Mouse (Mus musculus): ENCODE data around the gene Vezf1.

The Vezf1 gene

DNA sequence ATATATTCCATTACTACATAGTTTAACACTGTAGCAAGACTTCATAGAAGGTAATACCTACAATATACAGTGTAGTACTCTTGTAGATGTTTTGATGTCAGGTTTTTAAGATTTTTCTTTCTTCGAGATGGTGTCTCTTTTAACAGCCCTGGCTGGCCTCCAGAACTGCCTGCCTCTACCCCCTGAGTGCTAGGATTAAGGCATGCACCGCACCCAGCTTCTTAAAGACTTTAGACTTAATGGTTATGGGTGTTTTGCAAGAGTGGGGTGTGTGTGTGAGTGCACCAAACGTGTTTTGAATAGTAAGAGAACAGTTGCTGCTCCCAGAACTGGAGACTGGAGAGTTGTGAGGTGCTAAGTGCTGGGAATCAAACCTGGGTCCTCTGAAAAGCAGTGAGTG lies 14.3 kb upstream of the Vezf1 start:
- DNase-seq (ENCODE audit: low read depth, low spot score): no peak

DNA sequence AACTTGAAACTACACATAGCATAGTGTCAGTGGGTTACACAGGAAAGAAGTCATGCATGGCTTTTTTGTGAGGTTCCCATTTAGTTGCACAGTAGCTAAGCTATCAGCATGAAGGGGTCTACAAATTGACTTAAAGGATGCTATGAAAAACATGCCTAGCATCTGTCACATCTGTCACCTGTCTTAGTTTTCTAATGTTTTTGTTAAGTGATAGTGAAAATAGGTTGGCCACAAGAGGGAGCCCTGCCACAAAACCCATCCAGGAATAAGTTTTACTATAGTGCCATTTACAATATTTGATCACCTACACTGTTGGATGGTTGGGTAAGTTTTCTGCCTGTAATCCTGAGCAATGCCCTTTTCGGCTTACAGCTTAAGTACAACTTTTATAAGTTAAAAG lies 13.5 kb upstream of the Vezf1 start:
- peak; percentile 66 for DNase-seq (ENCODE audit: low read depth, low spot score)

DNA sequence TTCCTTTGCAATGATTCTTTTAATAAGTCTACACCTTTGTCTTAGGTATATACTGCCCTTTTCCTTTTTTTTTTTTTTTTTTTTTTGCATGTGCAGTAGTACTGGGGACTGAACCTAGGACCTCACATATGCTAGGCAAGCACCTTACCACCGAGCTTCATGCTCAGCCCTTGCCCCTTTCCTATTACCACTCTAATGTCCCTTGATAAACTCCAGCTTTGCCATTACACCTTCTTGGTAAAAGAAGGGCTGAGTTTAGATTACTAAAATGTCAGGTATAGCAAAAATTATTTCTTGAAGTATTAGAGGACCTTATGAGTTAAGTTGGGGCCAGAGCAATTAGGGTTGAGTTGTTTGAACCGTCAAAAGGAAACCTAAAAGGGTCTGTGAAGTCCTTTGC lies 12.3 kb upstream of the Vezf1 start:
- no peak for DNase-seq (ENCODE audit: low read depth, low spot score)

- peak; percentile 54 for DNase-seq (ENCODE audit: low read depth, low spot score)
Observed at GRCm38 (mm10) chr11:88057788-88058187, 10.3 kb upstream of the Vezf1 start.

GRCm38 (mm10) chr11:88059141-88059540 lies 8.9 kb upstream of the Vezf1 start:
- DNase-seq (ENCODE audit: low read depth, low spot score): peak; percentile 89

DNA sequence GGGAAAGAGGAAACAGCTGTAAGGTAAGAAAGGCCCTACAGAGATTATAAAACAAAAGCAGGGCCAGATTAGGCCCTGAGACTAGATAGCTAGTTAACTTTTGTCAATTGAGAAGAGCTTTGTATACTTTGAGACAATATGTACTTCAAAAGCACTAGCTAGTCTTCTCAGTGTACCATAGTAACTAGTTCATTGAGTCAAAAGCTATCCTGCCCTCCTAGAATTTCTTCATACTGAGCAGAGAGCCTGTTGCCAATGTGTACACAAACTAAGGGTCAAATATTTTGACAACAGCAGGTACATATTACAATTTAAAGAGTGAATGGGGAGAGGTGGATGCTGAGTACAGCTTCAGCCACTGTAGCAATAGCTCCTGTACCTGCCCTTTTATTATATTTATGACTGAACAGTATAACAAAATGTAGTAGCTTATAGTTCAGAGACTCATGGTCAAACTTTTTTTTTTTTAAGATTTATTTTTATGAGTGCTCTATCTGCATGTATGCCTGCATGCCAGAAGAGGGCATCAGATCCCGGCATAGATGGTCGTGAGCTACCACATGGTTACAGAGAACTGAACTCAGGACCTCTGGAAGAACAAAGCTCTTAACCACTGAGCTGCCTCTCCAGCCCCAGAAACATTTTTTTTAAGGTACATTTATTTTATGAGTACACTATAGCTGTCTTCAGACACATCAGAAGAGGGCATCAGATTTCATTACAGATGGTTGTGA lies 6.0 kb upstream of the Vezf1 start:
- DNase-seq (ENCODE audit: low read depth, low spot score): peak; percentile 54

- no peak for DNase-seq (ENCODE audit: low read depth, low spot score)
Observed at GRCm38 (mm10) chr11:88065732-88066131, 2.3 kb upstream of the Vezf1 start.

DNA sequence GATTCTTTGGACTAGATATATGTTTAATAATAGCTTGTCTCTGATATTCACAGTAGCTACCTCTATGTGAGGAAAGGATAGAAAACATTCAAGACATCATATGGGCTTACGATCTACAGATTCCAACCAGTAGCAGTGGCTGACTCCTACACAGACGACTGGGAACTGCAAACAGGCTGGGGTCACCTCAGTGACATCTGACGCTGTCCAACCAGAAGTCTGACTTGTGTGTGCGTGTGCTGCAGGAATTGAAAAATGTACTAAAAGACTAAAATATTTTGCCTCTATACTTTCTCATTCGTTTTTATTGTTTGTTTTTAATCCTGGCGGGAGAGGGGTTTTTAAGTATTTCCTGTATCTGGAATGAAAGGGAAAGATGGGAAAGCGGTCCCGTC lies 891 bp upstream of the Vezf1 start:
- DNase-seq (ENCODE audit: low read depth, low spot score): no peak

- DNase-seq (ENCODE audit: low read depth, low spot score): peak; percentile 45
Observed at GRCm38 (mm10) chr11:88068411-88069245, 549 bp downstream of the Vezf1 start.

- no peak for DNase-seq (ENCODE audit: low read depth, low spot score)
Observed at GRCm38 (mm10) chr11:88069246-88069570, 1.1 kb downstream of the Vezf1 start.

DNA sequence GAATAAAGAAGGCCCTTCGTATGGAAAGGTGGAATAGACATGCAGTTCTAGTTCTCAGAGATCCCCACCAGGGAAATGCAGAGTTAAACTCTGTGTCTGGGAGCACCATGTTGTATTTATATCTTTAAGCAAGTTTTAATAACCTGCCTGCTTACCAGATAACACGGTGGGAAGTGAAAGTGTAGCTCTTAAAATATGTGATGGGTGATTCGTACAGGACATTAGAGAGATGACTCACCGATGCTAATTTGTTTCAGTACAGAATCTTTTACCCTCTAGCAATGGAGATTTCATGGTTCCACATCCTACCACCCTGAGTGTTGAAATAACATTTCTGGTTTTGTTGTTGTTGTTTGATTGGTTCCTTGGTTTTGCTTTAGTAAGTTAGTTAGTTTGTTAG lies 2.3 kb downstream of the Vezf1 start:
- no peak for DNase-seq (ENCODE audit: low read depth, low spot score)

DNA sequence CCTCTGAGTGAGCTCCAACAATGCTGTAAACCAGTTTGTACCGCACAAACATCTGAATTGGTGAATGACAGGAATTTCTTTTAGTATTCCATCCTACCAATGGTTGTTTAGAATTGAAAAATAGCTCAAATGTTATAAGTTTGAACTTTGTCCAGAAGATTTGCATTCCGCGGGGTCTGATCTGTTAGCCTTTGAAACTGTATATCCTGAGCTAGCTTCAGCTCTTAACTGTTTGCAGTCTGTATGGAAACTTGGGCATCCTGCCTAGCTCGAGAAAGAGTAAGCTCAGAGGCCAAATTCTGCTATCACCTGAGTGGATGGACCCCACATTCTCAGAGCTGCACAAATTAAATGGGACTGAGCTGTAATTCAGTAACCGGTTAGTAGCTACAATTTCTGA lies 3.0 kb downstream of the Vezf1 start:
- DNase-seq (ENCODE audit: low read depth, low spot score): no peak

GRCm38 (mm10) chr11:88073343-88073875 lies 5.3 kb downstream of the Vezf1 start:
- DNase-seq (ENCODE audit: low read depth, low spot score): no peak

GRCm38 (mm10) chr11:88075701-88076100 lies 7.6 kb downstream of the Vezf1 start:
- peak; percentile 76 for DNase-seq (ENCODE audit: low read depth, low spot score)

DNA sequence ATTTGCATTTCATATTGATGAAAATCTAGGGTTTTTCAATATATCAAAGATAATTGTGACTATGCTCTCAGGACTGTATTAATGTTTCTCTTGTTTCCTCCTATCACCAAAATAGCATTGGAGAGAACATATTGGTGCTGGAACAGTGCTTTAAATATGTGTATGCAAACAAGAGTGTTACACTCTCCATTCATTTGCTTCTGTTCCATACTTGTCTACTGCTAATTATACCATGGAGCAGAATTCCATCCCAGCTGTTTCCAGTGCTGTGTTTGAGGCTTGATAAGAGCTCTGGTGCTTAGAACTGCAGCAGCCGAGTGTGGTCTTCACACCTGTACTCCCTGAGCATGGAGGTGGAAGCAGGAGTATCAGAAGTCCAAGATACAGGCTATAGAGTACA lies 8.3 kb downstream of the Vezf1 start:
- no peak for DNase-seq (ENCODE audit: low read depth, low spot score)

DNA sequence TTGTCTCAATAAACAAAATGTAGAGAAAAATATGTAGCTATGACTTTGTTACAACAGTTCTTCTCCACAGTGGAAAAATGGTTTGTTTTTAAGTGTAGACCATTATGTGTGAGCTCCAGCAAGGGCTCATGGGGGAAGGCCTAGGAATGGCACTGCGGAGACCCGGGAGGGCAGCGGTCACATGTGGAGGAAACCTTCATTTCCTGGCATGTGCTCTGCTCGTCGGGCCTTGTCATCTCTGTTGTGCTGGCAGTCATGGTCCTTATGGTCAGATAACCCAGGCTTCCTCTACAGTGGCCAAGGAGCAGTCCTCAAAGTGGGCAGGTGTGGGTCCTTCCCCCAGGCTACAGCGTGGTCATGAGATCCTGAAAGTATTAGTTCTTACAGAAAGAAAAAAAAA lies 15.6 kb downstream of the Vezf1 start:
- DNase-seq (ENCODE audit: low read depth, low spot score): no peak

DNA sequence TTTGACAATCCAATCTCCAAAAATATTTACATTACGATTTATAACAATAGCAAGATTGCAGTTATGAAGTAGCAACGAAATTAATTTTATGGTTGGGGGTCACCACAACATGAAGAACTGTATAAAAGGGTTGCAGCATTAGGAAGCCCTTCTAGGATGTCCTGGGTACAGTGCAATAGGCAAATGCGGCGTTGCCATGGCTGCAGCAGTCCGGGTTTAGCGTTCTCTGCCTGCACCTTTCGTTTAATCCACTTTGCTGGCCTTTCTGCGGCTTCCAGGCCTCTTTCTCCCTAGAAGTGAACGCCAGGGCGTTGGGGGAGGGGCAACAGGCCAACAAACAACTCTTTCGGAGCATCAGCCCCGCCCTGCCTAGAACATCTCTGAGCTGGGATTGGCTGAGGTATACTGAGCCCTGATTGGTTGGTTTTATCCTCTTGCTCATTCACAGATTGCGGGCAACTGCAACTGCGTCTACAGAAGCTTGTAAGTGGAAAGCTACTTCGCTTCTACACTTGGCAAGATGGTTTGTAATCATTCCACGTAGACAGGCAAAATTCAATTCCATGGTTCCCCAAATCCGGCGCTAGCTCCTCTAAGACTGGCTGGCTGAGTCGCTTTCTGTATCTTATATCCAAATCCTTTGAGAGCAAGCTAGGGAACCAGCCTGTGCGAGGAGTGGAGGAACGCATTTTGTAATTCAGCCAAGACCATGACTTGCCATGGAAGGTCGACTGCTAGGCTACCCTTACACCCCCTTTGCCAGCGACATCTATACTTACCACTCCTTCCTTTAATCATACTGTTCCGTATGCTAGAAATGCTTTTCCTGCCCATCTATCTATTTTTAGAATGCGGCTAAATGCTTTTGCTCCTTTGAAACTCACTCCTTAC lies 18.9 kb downstream of the Vezf1 start:
- DNase-seq (ENCODE audit: low read depth, low spot score): peak; percentile 98

DNA sequence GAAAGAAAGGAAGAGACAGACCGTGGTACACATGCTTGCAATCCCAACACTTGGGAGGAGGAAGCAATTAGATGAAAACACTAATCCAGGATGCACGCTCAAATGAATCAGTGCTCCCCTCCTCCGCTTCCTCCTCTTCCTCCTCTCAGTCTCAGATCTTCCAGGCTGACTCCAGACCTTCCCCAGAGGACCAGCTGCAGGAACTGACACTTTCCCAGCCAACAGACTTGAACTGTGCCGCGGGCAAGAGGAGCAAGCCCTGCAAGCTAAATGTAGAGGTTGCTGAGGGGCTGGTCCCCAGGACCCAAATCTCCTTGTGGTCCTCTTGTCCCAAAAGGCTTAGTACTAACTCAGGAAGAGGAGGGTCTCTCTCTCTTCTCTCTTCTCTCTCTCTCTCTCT lies 21.1 kb downstream of the Vezf1 start:
- DNase-seq (ENCODE audit: low read depth, low spot score): no peak

GRCm38 (mm10) chr11:88090293-88090692 lies 22.2 kb downstream of the Vezf1 start:
- no peak for DNase-seq (ENCODE audit: low read depth, low spot score)

- no peak for DNase-seq (ENCODE audit: low read depth, low spot score)
Observed at GRCm38 (mm10) chr11:88091949-88092348, 23.9 kb downstream of the Vezf1 start.

GRCm38 (mm10) chr11:88097173-88097572 lies 29.1 kb downstream of the Vezf1 start:
- no peak for DNase-seq (ENCODE audit: low read depth, low spot score)

Measured in R1 (cell line).